Mouse (Mus musculus) liver, postnatal 0 days (tissue): Measurements from ENCODE around the gene Anks1b.

Source experiments
- CTCF ChIP-seq: sonication (generic); IDR thresholded peaks from 2 replicates; pipeline ENCODE4 v1.5.1; 2016; ENCODE audit warnings: antibody characterized with exemption, low read depth
- EP300 ChIP-seq: IDR thresholded peaks from 2 replicates; pipeline ENCODE4 v1.6.1; 2016; ENCODE audit warnings: antibody characterized with exemption, low read depth, mild to moderate bottlenecking

DNA sequence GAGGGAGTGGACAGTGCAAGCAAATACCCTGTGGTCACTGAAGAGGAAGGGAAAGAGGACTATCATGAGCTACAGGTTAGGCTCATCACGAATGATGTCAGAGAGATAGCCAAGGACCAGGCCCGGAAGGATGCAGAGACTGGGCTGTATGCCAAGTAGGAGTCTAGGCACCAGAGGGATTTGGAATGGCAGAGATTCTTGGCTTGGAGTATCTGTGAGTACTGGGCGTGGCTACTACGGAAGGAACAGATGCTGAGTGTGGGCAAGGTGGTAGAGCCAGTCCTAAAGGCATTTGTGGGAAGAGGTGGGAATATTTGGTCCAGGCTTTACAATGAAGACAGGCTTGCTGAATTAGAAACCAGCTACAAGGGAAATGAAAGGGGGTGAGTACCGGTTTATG is 823.4 kb downstream of the Anks1b start:
- TF ChIP-seq CTCF (no peak), EP300 (no peak)
